Mouse (Mus musculus) naive thymus-derived CD4-positive, alpha-beta T cell, adult 5 months (primary cell): ENCODE measurements around the gene Dnajc2. TPM values are rescaled to one million over a fixed set of nuclear protein-coding genes. Genes with fewer than 3 reads are reported as not detected.

Source experiments
- polyA plus RNA-seq: library from polyadenylated mRNA; unstranded; fragments of 100-300 nt; shearing (Covaris generic); gene quantifications from one replicate; pipeline ENCODE4 v1.2.1, GENCODE M21; 2017

Dnajc2 gene
- polyA plus RNA-seq: 70.6 TPM

DNA sequence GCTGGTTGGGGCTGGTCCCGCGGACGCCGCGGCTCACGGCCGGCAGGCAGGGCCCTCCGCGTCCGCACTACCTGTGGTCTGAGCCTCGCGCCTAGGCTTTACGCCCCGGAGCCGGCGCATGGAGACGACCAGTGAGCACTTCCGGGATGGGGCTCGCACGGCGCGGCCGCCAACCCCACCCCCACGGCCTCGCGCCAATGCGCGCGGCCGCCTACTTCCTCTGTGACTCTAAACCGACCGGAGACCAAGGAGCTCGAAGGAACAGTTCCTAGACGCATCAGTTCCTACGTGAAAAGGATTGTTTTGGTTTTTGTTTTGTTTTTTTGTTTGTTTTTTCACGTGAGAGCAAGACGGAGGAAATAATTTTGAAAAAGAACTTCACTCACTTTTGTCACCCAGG is at the start of gene Dnajc2, which contains the start of gene Psmc2:
TSS of gene Dnajc2 (minus strand) at position 199 of the 400 bp plus-strand sequence.
TSS of gene Psmc2 (plus strand) at position 231 of the 400 bp plus-strand sequence.

DNA sequence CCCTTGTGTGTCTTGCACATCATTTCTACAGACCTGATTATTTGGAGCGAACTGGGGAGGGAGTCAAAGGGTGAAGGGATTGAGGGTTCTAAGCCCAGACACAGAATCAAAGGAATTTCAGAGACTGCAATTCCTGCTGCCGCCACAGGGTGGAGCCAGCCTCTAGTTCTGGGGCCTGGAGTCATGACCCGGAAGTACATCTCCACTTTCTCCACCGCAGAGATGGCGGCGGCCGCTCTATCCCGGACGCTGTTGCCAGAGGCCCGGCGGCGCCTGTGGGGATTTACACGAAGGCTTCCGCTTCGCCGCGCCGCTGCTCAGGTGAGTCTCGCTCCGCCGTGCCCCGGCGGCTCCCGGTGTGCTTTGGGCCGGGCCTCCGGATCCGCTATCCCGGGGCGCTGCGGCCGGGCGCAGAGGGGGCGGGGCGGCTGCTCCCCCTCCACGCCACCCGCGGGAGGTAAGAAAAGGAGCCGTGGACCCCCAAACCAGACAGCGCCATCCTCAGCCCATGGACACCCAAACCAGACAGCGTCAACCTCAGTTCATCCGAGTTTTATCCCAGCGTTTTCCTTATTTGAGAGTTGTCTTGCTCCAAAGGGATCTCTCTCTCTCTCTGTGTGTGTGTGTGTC is 48.0 kb downstream of the Dnajc2 start, which contains the start of gene Pmpcb:
TSS of gene Pmpcb (plus strand) at position 186 of the 630 bp plus-strand sequence.

Other genes with a start within 250 kb of the Dnajc2 start
- gene Lrrc17, start 241.7 kb downstream of the Dnajc2 start, polyA plus RNA-seq: not detected
- gene Fbxl13, start 139.6 kb downstream of the Dnajc2 start, polyA plus RNA-seq: not detected
- gene Armc10, start 139.4 kb downstream of the Dnajc2 start, polyA plus RNA-seq: 23.9 TPM
- 1.4 TPM for gene Napepld, start 83.9 kb downstream of the Dnajc2 start, polyA plus RNA-seq
- gene Pmpcb, start 48.1 kb downstream of the Dnajc2 start, polyA plus RNA-seq: 39.7 TPM
- gene Psmc2, start within 50 bp of the Dnajc2 start, polyA plus RNA-seq: 91.2 TPM
- gene Slc26a5, start 80.4 kb upstream of the Dnajc2 start, polyA plus RNA-seq: not detected